26 mouse cellular contexts compared by ENCODE assay signal in genomic region chr2:122206440-122207107, GRCm38 (mm10). TPM values are rescaled to one million over a fixed set of nuclear protein-coding genes. Genes with fewer than 3 reads are reported as not detected.
A peak's percentile ranks its signal among the peaks of the same experiment; 100 is the strongest.
DNase-seq lines count a peak whose midpoint lies in the region; ATAC-seq and TF ChIP-seq lines count a peak whose summit lies in the region.
"Had no signal": no experiment of that assay in that cellular context is flagged by ENCODE, and none has a peak within 500 bp of the region (broad histone marks: within the 10 kb centered on the region; RNA-seq: fewer than 3 reads in every experiment).

No protein-coding gene starts in this region.

- TF ChIP-seq POLR2A in kidney, adult 2 months (IDR thresholded peaks at IDR 0.05; ENCODE audit: low read depth, low read length) = no peak
- no peak for TF ChIP-seq POLR2A in small intestine, adult 2 months (IDR thresholded peaks at IDR 0.05; ENCODE audit: low read depth, low read length)

- TF ChIP-seq EP300 in stomach, postnatal 0 days (optimal IDR thresholded peaks at IDR 0.05) = no peak

- no peaks in the 10 kb centered on the region for H3K9me3 ChIP-seq in kidney, embryonic 16.5 days (ENCODE audit: low read length)
- H3K9me3 ChIP-seq in intestine, postnatal 0 days (ENCODE audit: control insufficient read depth) = no peaks in the 10 kb centered on the region
- H3K9me3 ChIP-seq in stomach, postnatal 0 days (ENCODE audit: control insufficient read depth, low read length) = no peaks in the 10 kb centered on the region
- H3K9me3 ChIP-seq in midbrain, embryonic 11.5 days (ENCODE audit: control insufficient read depth, low read length) = no peaks in the 10 kb centered on the region
- H3K9me3 ChIP-seq: embryonic facial prominence, embryonic 15.5 days; forebrain, embryonic 10.5 days; heart, embryonic 13.5 days; hindbrain, embryonic 13.5 days had no signal

- no peak overlapping the region for H3K4me2 ChIP-seq in kidney, embryonic 16.5 days (replicated peaks; ENCODE audit: low read depth, low read length)
- no peak overlapping the region for H3K4me2 ChIP-seq in intestine, postnatal 0 days (replicated peaks; ENCODE audit: low read depth)
- no peak overlapping the region for H3K4me2 ChIP-seq in stomach, postnatal 0 days (replicated peaks; ENCODE audit: low read depth)
- no peak overlapping the region for H3K4me2 ChIP-seq in midbrain, embryonic 11.5 days
- H3K4me2 ChIP-seq: embryonic facial prominence, embryonic 15.5 days; heart, embryonic 13.5 days; hindbrain, embryonic 13.5 days had no signal

- no peak overlapping the region for H3K27ac ChIP-seq in kidney, adult 2 months (ENCODE audit: insufficient read depth, low read depth, low read length)
- H3K27ac ChIP-seq in kidney, embryonic 16.5 days (ENCODE audit: low read length) = no peak overlapping the region
- H3K27ac ChIP-seq in intestine, postnatal 0 days (ENCODE audit: low read depth, low read length) = peak overlapping the region; percentile 76
- peak overlapping the region; percentile 99 for H3K27ac ChIP-seq in small intestine, adult 2 months (ENCODE audit: insufficient read depth, low read depth, low read length)
- no peak overlapping the region for H3K27ac ChIP-seq in stomach, postnatal 0 days (replicated peaks)
- H3K27ac ChIP-seq in midbrain, embryonic 11.5 days (ENCODE audit: low read depth, low read length) = no peak overlapping the region
- H3K27ac ChIP-seq: embryonic facial prominence, embryonic 15.5 days; forebrain, embryonic 10.5 days; gastrocnemius, adult 2 months; heart, embryonic 13.5 days; hindbrain, embryonic 13.5 days had no signal

- no peak for TF ChIP-seq CTCF in kidney, adult 2 months (conservative IDR thresholded peaks at IDR 0.05; ENCODE audit: insufficient read depth, insufficient read length, low read depth, low read length)
- no peak for TF ChIP-seq CTCF in intestine, postnatal 0 days (IDR thresholded peaks at IDR 0.05; ENCODE audit: low read depth)
- TF ChIP-seq CTCF in small intestine, adult 2 months (IDR thresholded peaks at IDR 0.05; ENCODE audit: extremely low read depth, insufficient read length, insufficient replicate concordance, low read depth, low read length) = no peak
- TF ChIP-seq CTCF in stomach, postnatal 0 days (IDR thresholded peaks at IDR 0.05; ENCODE audit: low read depth) = no peak

- no peaks in the 10 kb centered on the region for H3K27me3 ChIP-seq in kidney, adult 2 months (replicated peaks; ENCODE audit: control insufficient read depth, insufficient read depth, low read length)
- no peaks in the 10 kb centered on the region for H3K27me3 ChIP-seq in kidney, embryonic 16.5 days (ENCODE audit: insufficient read depth, low read length)
- H3K27me3 ChIP-seq in intestine, postnatal 0 days (replicated peaks; ENCODE audit: control insufficient read depth, insufficient read depth, low read length) = no peaks in the 10 kb centered on the region
- H3K27me3 ChIP-seq in small intestine, adult 2 months (ENCODE audit: control insufficient read depth, insufficient read depth, low read length) = no peaks in the 10 kb centered on the region
- no peaks in the 10 kb centered on the region for H3K27me3 ChIP-seq in stomach, postnatal 0 days (ENCODE audit: control insufficient read depth, insufficient read depth, low read length)
- H3K27me3 ChIP-seq in midbrain, embryonic 11.5 days (ENCODE audit: control insufficient read depth, insufficient read depth, low read length) = no peaks in the 10 kb centered on the region
- H3K27me3 ChIP-seq: embryonic facial prominence, embryonic 15.5 days; heart, embryonic 13.5 days; hindbrain, embryonic 13.5 days; Patski had no signal

- no peaks in the 10 kb centered on the region for H3K36me3 ChIP-seq in kidney, adult 2 months (ENCODE audit: control insufficient read depth, insufficient read depth, low read length)
- no peaks in the 10 kb centered on the region for H3K36me3 ChIP-seq in kidney, embryonic 16.5 days (ENCODE audit: insufficient read depth, low read length)
- no peaks in the 10 kb centered on the region for H3K36me3 ChIP-seq in intestine, postnatal 0 days (ENCODE audit: control insufficient read depth, insufficient read depth)
- H3K36me3 ChIP-seq in small intestine, adult 2 months (ENCODE audit: control insufficient read depth, insufficient read depth, low read length) = no peaks in the 10 kb centered on the region
- H3K36me3 ChIP-seq in stomach, postnatal 0 days (ENCODE audit: control insufficient read depth, insufficient read depth, low read length) = no peaks in the 10 kb centered on the region
- no peaks in the 10 kb centered on the region for H3K36me3 ChIP-seq in midbrain, embryonic 11.5 days (ENCODE audit: control insufficient read depth, insufficient read depth, low read length)
- H3K36me3 ChIP-seq: embryonic facial prominence, embryonic 15.5 days; forebrain, embryonic 10.5 days; heart, embryonic 13.5 days; hindbrain, embryonic 13.5 days had no signal

- no peaks in the 10 kb centered on the region for H3K4me1 ChIP-seq in kidney, adult 2 months (ENCODE audit: control insufficient read depth, insufficient read depth, low read length)
- H3K4me1 ChIP-seq in kidney, embryonic 16.5 days (ENCODE audit: insufficient read depth, low read length) = no peaks in the 10 kb centered on the region
- no peaks in the 10 kb centered on the region for H3K4me1 ChIP-seq in intestine, postnatal 0 days (replicated peaks; ENCODE audit: control insufficient read depth, insufficient read depth, low read length)
- peaks cover 9% of the 10 kb centered on the region; the same call in 1 of the 2 replicates for H3K4me1 ChIP-seq in small intestine, adult 2 months (ENCODE audit: control insufficient read depth, insufficient read depth, insufficient read length, low read length)
- H3K4me1 ChIP-seq in stomach, postnatal 0 days (replicated peaks; ENCODE audit: control insufficient read depth, insufficient read depth) = no peaks in the 10 kb centered on the region
- no peaks in the 10 kb centered on the region for H3K4me1 ChIP-seq in midbrain, embryonic 11.5 days (ENCODE audit: control insufficient read depth, insufficient read depth, low read length)
- H3K4me1 ChIP-seq: embryonic facial prominence, embryonic 15.5 days; heart, embryonic 13.5 days; hindbrain, embryonic 13.5 days had no signal

- no peak overlapping the region for H3K9ac ChIP-seq in kidney, embryonic 16.5 days (replicated peaks; ENCODE audit: low read length)
- H3K9ac ChIP-seq in intestine, postnatal 0 days (ENCODE audit: low read depth, low read length) = no peak overlapping the region
- no peak overlapping the region for H3K9ac ChIP-seq in stomach, postnatal 0 days (ENCODE audit: low read length)
- no peak overlapping the region for H3K9ac ChIP-seq in midbrain, embryonic 11.5 days (ENCODE audit: low read length)
- H3K9ac ChIP-seq: embryonic facial prominence, embryonic 15.5 days; heart, embryonic 13.5 days; hindbrain, embryonic 13.5 days had no signal

- WGBS in kidney, adult 2 months = 65% methylated on average over 2 of the region's 2 CpGs
- WGBS in kidney, embryonic 16.5 days = 39% methylated on average over 2 of the region's 2 CpGs
- 23% methylated on average over 2 of the region's 2 CpGs for WGBS in intestine, postnatal 0 days
- WGBS in small intestine, adult 2 months = 17% methylated on average over 2 of the region's 2 CpGs
- 43% methylated on average over 2 of the region's 2 CpGs for WGBS in stomach, postnatal 0 days
- WGBS in midbrain, embryonic 11.5 days = 80% methylated on average over 2 of the region's 2 CpGs

- H3K4me3 ChIP-seq in kidney, adult 2 months (ENCODE audit: insufficient read depth, low read depth, low read length) = no peak overlapping the region
- H3K4me3 ChIP-seq in kidney, embryonic 16.5 days (ENCODE audit: low read length) = no peak overlapping the region
- no peak overlapping the region for H3K4me3 ChIP-seq in intestine, postnatal 0 days (ENCODE audit: low read depth, low read length)
- H3K4me3 ChIP-seq in small intestine, adult 2 months (ENCODE audit: low read depth, low read length) = no peak overlapping the region
- no peak overlapping the region for H3K4me3 ChIP-seq in stomach, postnatal 0 days (ENCODE audit: low read depth, low read length)
- H3K4me3 ChIP-seq in midbrain, embryonic 11.5 days (ENCODE audit: low read depth, low read length) = no peak overlapping the region
- H3K4me3 ChIP-seq: embryonic facial prominence, embryonic 15.5 days; erythroblast, embryonic 14.5 days; forebrain, embryonic 10.5 days; gastrocnemius, adult 2 months; heart, embryonic 13.5 days; hindbrain, embryonic 13.5 days had no signal

- DNase-seq in kidney, adult 2 months = peak; percentile 2
- peak; percentile 50 for DNase-seq in stomach, postnatal 0 days (ENCODE audit: low spot score)
- no peak for DNase-seq in thymus, adult 18-20 months
- no peak for DNase-seq in cerebellum, postnatal 25 days
- no peak for DNase-seq in midbrain, embryonic 11.5 days (ENCODE audit: low spot score, missing footprints)
- DNase-seq: adrenal gland, postnatal 25 days; cerebellum, adult 18-20 months; cerebellum, adult 9-11 months; gastrocnemius, adult 2 months; gastrocnemius, postnatal 36 days; heart, adult 11 months; heart, postnatal 36 days had no signal

- no peak for ATAC-seq in kidney, embryonic 16.5 days (ENCODE audit: low FRiP score, low TSS enrichment)
- peak; percentile 89 for ATAC-seq in intestine, postnatal 0 days
- peak; percentile 92 for ATAC-seq in stomach, postnatal 0 days (ENCODE audit: low FRiP score, low TSS enrichment)
- ATAC-seq in midbrain, embryonic 11.5 days (ENCODE audit: low FRiP score) = no peak
- ATAC-seq: activated CD4-positive, CD25-positive, alpha-beta regulatory T cell, adult 4 months; forebrain, embryonic 14.5 days; Patski had no signal

RNA-seq across cellular contexts. Expression of gene Terb2, which starts 20.5 kb away (rescaled TPM):
- polyA plus RNA-seq in kidney, adult 2 months (2012; rRNA removed) = not detected in 2 replicates
- not detected in 2 replicates for polyA plus RNA-seq in kidney, embryonic 16.5 days (2015; fragmentation: Nextera tagmentation; extraction: Ambion mirVana)
- polyA plus RNA-seq in intestine, postnatal 0 days (2015; fragmentation: Nextera tagmentation; extraction: Ambion mirVana) = not detected in 2 replicates
- polyA plus RNA-seq in small intestine, adult 2 months (2012; rRNA removed) = not detected in 2 replicates
- polyA plus RNA-seq in stomach, postnatal 0 days (2015; fragmentation: Nextera tagmentation; extraction: Ambion mirVana) = not detected in 2 replicates
- polyA plus RNA-seq in midbrain, embryonic 11.5 days (2014; fragmentation: Nextera tagmentation; extraction: Ambion mirVana) = not detected in 2 replicates
- polyA plus RNA-seq: activated CD4-positive, CD25-positive, alpha-beta regulatory T cell, adult 4 months; C2C12; embryonic facial prominence, embryonic 11.5 days; embryonic facial prominence, embryonic 15.5 days; erythroblast, embryonic 14.5 days; forebrain, embryonic 10.5 days; forebrain, embryonic 14.5 days; heart, embryonic 13.5 days; heart, postnatal 0 days; hindbrain, embryonic 13.5 days; Patski had no signal

RNA-seq across cellular contexts. Expression of gene Patl2, which starts 20.6 kb away (rescaled TPM):
- 0.04 TPM in 1 of 2 replicates, not detected in the other for polyA plus RNA-seq in kidney, adult 2 months (2012; rRNA removed)
- polyA plus RNA-seq in kidney, embryonic 16.5 days (2015; fragmentation: Nextera tagmentation; extraction: Ambion mirVana) = not detected in 2 replicates
- polyA plus RNA-seq in intestine, postnatal 0 days (2015; fragmentation: Nextera tagmentation; extraction: Ambion mirVana) = 0.04 and 0.05 TPM in 2 replicates
- polyA plus RNA-seq in small intestine, adult 2 months (2012; rRNA removed) = not detected in 2 replicates
- polyA plus RNA-seq in stomach, postnatal 0 days (2015; fragmentation: Nextera tagmentation; extraction: Ambion mirVana) = not detected in 2 replicates
- not detected in 2 replicates for polyA plus RNA-seq in midbrain, embryonic 11.5 days (2014; fragmentation: Nextera tagmentation; extraction: Ambion mirVana)
- polyA plus RNA-seq: C2C12; erythroblast, embryonic 14.5 days; forebrain, embryonic 10.5 days; forebrain, embryonic 14.5 days; heart, embryonic 13.5 days; hindbrain, embryonic 13.5 days had no signal

RNA-seq across cellular contexts. Expression of gene Sord, which starts 28.0 kb away (rescaled TPM):
- 566 and 646 TPM in 2 replicates for polyA plus RNA-seq in kidney, adult 2 months (2012; rRNA removed)
- polyA plus RNA-seq in kidney, embryonic 16.5 days (2015; fragmentation: Nextera tagmentation; extraction: Ambion mirVana) = 62.2 and 62.4 TPM in 2 replicates
- polyA plus RNA-seq in intestine, postnatal 0 days (2015; fragmentation: Nextera tagmentation; extraction: Ambion mirVana) = 136 and 172 TPM in 2 replicates
- polyA plus RNA-seq in small intestine, adult 2 months (2012; rRNA removed) = 16.1 and 71.5 TPM in 2 replicates
- polyA plus RNA-seq in stomach, postnatal 0 days (2015; fragmentation: Nextera tagmentation; extraction: Ambion mirVana) = 49.7 and 51.2 TPM in 2 replicates
- polyA plus RNA-seq in midbrain, embryonic 11.5 days (2014; fragmentation: Nextera tagmentation; extraction: Ambion mirVana) = 34.2 and 38.1 TPM in 2 replicates

RNA-seq across cellular contexts. Expression of gene Trim69, which starts 46.1 kb away (rescaled TPM):
- 0.12 TPM in 1 of 2 replicates, not detected in the other for polyA plus RNA-seq in kidney, adult 2 months (2012; rRNA removed)
- not detected in 2 replicates for polyA plus RNA-seq in kidney, embryonic 16.5 days (2015; fragmentation: Nextera tagmentation; extraction: Ambion mirVana)
- polyA plus RNA-seq in intestine, postnatal 0 days (2015; fragmentation: Nextera tagmentation; extraction: Ambion mirVana) = 0.10 TPM in 1 of 2 replicates, not detected in the other
- 0.10 TPM in 1 of 2 replicates, not detected in the other for polyA plus RNA-seq in small intestine, adult 2 months (2012; rRNA removed)
- 0.05 TPM in 1 of 2 replicates, not detected in the other for polyA plus RNA-seq in stomach, postnatal 0 days (2015; fragmentation: Nextera tagmentation; extraction: Ambion mirVana)
- not detected in 2 replicates for polyA plus RNA-seq in midbrain, embryonic 11.5 days (2014; fragmentation: Nextera tagmentation; extraction: Ambion mirVana)
- polyA plus RNA-seq: embryonic facial prominence, embryonic 11.5 days; embryonic facial prominence, embryonic 15.5 days; erythroblast, embryonic 14.5 days; forebrain, embryonic 10.5 days; forebrain, embryonic 14.5 days; heart, embryonic 13.5 days; heart, postnatal 0 days; hindbrain, embryonic 13.5 days had no signal

RNA-seq across cellular contexts. Expression of gene B2m, which starts 59.1 kb away (rescaled TPM):
- 577 and 854 TPM in 2 replicates for polyA plus RNA-seq in kidney, adult 2 months (2012; rRNA removed)
- polyA plus RNA-seq in kidney, embryonic 16.5 days (2015; fragmentation: Nextera tagmentation; extraction: Ambion mirVana) = 221 and 232 TPM in 2 replicates
- 2,008 and 2,179 TPM in 2 replicates for polyA plus RNA-seq in intestine, postnatal 0 days (2015; fragmentation: Nextera tagmentation; extraction: Ambion mirVana)
- polyA plus RNA-seq in small intestine, adult 2 months (2012; rRNA removed) = 286 and 1,325 TPM in 2 replicates
- polyA plus RNA-seq in stomach, postnatal 0 days (2015; fragmentation: Nextera tagmentation; extraction: Ambion mirVana) = 445 and 475 TPM in 2 replicates
- 124 and 131 TPM in 2 replicates for polyA plus RNA-seq in midbrain, embryonic 11.5 days (2014; fragmentation: Nextera tagmentation; extraction: Ambion mirVana)

Comparison
In these comparisons a context has a peak if more than half of its experiments do, and no peak if none do; other contexts are left out.
1. DNase-seq: peak in kidney, adult 2 months (single experiment) and stomach, postnatal 0 days (single experiment); none in thymus, adult 18-20 months (0 of 2), cerebellum, postnatal 25 days (0 of 2) and midbrain, embryonic 11.5 days (single experiment).
2. H3K27ac ChIP-seq: peak in intestine, postnatal 0 days (single experiment) and small intestine, adult 2 months (single experiment); none in kidney, adult 2 months (single experiment), kidney, embryonic 16.5 days (single experiment), stomach, postnatal 0 days (single experiment) and midbrain, embryonic 11.5 days (single experiment).
3. ATAC-seq: peak in intestine, postnatal 0 days (single experiment) and stomach, postnatal 0 days (single experiment); none in kidney, embryonic 16.5 days (single experiment) and midbrain, embryonic 11.5 days (single experiment).